Mouse (Mus musculus) layer of hippocampus, postnatal 10 days (tissue): ENCODE results near the gene Scn11a. TPM values are rescaled to one million over a fixed set of nuclear protein-coding genes. Genes with fewer than 3 reads are reported as not detected.

Experiments used
- DNase-seq, 2 experiments: peaks; one replicate each; pipeline ENCODE4 v3.0.0; 2021; ENCODE audit warnings: low spot score in 2 of 2
- total RNA-seq, 2 experiments: library from RNA; stranded (reverse); gene quantifications; 2 replicates each; pipeline ENCODE4 v1.2.3; 2021

Gene Scn11a
- total RNA-seq, 2 experiments from 2014 or later = 0.18 to 0.25 TPM

DNA sequence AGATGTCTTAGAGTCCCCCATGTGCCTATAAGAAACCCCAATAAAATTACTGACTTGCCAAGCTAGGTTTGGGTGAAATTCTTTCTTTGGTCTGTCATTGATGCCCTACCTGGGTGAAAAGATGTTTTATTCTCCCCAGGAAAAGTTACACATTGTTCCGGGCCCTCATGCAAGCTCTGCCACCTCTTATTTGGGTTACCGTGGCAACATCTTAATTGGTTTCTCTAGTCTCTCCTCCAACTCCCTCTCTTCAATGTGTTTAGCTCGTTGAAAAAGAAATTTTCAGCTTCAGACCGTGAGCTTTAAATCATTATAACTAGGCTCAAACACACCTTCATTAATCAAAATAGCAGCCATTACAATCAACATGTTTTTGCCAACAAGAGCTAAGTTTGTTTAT is 28.5 kb downstream of the Scn11a start:
- no peak for DNase-seq

GRCm38 (mm10) chr9:119795254-119795912 is 29.9 kb downstream of the Scn11a start:
- DNase-seq = no peak

GRCm38 (mm10) chr9:119794470-119794869 is 30.8 kb downstream of the Scn11a start:
- no peak for DNase-seq

GRCm38 (mm10) chr9:119792505-119792904 is 32.8 kb downstream of the Scn11a start:
- DNase-seq = peak; percentile 18 to 30

DNA sequence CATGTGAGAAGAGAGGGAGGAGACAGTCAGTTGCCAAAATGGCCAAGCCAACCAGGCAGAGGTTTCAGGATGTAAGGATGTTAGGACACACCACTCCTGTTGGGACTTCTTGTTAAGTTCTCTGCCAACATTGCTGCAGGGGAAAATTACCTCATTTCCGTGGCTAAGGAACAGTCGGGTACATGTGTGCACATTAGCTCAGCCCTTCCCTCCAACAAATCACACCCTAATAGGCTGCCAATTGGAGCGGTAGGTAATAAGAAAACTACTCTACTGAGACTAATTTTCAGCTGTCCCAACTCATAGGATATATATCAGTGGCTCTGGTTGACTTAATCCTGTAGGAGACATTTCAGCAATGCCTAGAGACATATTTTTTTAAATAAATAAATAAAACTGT is 44.4 kb downstream of the Scn11a start:
- DNase-seq = no peak

GRCm38 (mm10) chr9:119776661-119777060 is 48.6 kb downstream of the Scn11a start:
- no peak for DNase-seq

- peak in 1 of 2 experiments; percentile 25 for DNase-seq
Measured at GRCm38 (mm10) chr9:119768585-119768984, 56.7 kb downstream of the Scn11a start.

- no peak for DNase-seq
Measured at GRCm38 (mm10) chr9:119760226-119760625, 65.0 kb downstream of the Scn11a start.

DNA sequence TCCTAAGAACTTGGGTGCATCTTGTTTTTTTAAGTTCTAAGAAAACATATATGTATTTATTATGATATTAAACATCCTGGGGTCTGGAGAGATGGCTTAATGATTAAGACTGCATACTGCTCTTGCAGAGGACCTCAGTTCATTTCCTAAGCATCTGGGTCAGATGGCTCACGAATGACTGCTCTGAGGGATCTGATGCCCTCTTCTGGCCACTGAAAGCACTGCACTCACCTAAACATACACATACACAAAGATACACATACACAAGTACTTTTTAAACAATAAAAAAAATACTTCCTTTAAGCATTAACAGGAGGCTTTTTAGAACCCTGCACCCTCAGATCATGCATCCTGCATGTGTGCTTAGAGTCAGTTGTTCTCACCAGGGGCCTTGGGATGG is 65.8 kb downstream of the Scn11a start:
- DNase-seq = no peak

- DNase-seq = peak; percentile 32 to 52
Measured at GRCm38 (mm10) chr9:119751507-119751906, 73.7 kb downstream of the Scn11a start.

- no peak for DNase-seq
Measured at GRCm38 (mm10) chr9:119749112-119749511, 76.1 kb downstream of the Scn11a start.

GRCm38 (mm10) chr9:119743900-119744299 is 81.4 kb downstream of the Scn11a start:
- no peak for DNase-seq

GRCm38 (mm10) chr9:119743312-119743711 is 81.9 kb downstream of the Scn11a start:
- no peak for DNase-seq

DNA sequence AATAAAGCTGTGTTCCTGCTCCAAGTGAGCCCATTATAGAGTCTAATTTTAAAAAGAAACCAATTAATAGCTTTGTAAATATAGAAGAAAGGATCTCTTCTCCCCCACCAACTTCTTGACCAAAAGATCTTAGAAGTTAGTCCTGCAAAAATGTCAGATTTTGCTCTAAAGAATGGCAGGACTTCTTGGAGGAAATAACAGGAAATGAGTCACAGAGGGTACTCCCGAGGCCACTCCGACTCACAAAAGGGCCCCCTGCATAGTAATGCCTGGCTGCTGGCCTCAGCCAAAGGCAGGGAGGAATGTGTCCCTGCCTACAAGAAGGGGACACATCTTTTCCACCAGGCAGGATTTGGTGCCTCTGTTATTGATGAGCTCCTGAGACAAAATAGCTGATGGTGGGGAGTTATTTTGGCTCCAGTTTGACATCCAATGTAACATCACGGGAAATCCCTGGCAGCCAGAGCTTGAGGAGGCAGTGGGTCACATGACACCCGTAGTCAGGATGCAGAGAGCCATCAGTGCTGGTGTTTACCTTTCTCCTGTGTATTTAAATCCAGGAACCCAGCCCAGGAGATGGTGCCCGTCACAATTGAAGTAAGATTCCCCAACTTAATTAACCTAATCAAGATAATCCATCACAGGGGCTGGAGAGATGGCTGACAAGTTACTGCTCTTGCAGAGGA is 84.0 kb downstream of the Scn11a start:
- no peak for DNase-seq

DNA sequence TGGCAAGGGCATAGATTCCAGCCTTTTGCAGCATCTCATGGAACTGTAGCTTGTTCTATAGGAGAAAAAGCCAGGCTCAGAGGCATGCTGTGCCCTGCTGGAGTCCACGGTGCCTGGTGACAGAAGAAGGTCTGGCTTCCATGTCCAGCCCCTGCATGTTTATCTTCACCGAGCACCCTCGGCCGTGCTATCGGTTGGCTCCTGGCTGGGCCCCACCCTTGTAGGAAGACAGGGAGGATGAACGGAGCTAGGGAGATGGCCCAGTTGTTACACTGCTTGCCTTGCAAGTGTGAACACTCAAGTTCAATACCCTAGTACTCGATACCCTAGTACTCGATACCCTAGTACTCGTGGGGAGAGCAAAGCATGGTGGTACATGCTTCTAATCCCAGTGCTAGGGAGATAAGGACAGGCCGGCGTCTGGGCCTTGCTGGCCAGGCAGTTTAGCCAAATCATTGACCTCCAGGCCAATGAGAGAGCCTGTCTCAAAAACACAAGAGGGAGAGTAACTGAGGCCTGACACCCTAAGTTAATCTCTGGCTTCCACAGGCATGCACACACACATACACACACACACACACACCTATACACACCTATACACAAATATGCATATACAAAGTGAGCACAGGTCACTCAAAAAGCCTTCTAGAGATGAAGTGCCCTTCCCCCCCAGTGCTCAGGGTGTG is 96.7 kb downstream of the Scn11a start:
- no peak for DNase-seq

GRCm38 (mm10) chr9:119726990-119727389 is 98.3 kb downstream of the Scn11a start:
- DNase-seq = no peak

DNA sequence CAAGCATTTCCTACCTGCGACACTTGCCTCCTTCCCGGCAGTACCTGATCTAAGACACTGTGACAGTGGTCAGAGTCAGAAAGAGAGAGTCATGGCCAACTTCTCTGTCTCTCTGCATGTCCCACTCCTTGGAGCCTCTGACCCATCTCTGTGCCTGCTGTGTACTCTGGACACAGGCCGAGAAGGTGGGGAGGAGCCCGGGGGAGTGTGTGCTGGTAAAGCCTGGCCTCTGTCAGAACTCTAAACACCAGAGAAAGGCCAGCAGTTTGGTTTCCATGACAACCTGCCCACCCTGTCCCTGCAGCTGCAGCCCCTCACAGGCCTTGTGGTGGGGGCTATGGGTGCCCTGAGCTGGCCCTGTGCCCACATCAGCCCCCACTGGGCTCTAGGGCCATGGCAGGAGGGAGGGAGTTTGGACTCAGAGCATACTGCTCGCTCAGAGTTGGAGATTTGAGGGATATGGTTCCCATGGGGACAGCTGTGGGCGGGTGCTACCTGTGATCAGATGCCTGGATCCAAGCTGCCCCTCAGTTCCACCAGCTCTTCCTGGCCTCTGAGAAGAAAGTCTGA is 99.9 kb downstream of the Scn11a start:
- DNase-seq = no peak

DNA sequence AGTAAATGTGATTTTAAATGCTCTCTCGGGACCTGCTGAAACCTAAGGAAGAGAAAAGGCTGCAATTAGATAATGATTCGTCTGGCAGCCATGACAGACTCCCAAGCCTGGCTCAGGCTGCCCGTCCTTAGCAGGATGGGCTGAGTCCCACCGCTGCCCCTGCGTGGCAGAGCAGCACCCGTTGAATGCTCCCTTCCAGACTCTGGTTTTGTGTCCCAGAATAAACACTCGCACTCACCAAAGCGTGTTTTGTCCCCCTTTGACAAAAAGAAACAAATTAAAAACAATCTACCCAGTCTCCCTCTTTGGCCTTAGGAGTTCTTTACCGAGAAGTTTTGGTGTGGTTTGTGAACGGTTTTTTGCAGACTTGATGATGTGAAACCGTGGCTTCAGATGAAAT is 106.0 kb downstream of the Scn11a start, which contains the start of gene Scn10a:
Gene Scn10a, minus strand, starts transcription at position 101 of the 400 bp plus-strand sequence.
- no peak for DNase-seq

DNA sequence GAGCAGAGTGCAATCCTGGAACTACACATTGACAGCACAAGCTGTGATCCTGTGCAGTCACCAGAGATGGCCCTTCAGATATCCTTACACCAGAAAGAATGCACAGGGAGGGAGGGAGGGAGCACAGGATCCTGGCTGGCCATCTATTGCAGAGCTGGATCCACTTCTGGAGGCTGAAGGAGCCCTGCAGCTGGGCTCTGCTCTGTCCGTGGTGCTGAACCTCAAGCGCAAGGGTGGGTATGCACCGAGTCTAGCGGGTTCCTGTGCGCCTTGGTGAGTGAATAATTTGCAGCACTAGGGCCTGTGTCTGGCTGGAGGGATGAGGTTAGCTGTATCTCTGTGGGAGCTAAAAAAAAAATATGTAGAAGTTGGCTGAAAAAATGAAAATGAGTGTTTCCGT is 118.6 kb downstream of the Scn11a start:
- DNase-seq = peak; percentile 37 to 54
